Mouse (Mus musculus): ENCODE measurements around the gene Dusp11. TPM values are rescaled to one million over a fixed set of nuclear protein-coding genes. Genes with fewer than 3 reads are reported as not detected.

The Dusp11 gene
- 9.8 and 13.4 TPM in 2 replicates for polyA plus RNA-seq (2021; fragmentation: Nextera tagmentation)
- long read RNA-seq, experiment 1, full-length matches to known transcripts, result 1 of 7 reads
- long read RNA-seq, experiment 1, partial matches to known transcripts, result 2 of 7 reads
- long read RNA-seq, experiment 1, other reads (novel, unspliced or antisense), result 4 of 7 reads
- long read RNA-seq, experiment 2, full-length matches to known transcripts, result 10 of 26 reads
- long read RNA-seq, experiment 2, partial matches to known transcripts, result 1 of 26 reads
- long read RNA-seq, experiment 2, other reads (novel, unspliced or antisense), result 15 of 26 reads

DNA sequence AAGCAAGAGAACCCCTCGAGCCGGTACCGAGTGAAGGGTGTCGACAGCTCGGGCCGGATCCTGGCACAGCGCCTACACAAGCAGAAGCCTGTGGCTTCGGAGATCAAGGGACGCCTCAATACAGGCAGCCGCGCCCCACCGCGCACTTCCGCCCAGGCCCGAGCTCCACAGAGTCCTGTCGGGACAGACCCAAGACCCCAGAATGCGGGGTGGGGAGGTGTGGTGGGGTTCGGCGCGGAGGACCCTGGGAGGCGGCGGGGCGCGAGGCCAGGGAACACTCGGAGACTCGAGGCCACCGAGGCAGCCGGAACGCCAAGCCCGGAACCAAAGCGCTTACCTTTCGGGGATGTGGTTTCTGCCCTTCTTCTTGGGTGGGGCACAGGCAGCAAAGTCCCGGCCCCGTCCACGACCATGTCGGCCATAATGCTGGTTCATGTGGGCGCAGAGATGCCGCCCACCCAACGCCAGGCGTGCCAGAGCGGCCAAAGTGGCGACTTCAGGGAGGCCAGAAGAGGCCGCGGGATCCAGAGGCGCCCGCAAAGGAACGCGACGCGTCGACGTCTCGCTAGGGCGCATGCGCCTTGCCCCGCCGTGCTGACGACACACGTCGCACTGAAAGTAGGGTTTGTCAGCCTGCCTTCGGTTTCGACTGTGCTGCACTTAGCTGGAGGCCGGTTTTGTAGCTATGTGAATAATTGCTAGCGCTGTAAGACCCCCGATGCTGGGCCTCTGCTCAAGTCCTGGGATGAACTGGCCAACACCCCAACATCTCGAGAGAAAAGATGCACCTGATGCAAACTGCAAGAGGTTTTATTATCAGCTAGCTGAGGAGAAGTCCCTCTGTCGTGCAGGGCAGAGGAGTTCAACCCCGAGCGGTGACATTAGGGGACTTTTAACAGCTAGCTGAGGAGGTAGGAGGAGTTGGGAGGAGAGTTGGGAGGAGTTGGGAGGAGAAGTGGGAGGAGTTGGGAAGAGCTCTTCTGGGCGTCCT, at the start of gene Dusp11:
Gene Dusp11, minus strand, starts transcription at position 567 of the 991 bp plus-strand sequence.

DNA sequence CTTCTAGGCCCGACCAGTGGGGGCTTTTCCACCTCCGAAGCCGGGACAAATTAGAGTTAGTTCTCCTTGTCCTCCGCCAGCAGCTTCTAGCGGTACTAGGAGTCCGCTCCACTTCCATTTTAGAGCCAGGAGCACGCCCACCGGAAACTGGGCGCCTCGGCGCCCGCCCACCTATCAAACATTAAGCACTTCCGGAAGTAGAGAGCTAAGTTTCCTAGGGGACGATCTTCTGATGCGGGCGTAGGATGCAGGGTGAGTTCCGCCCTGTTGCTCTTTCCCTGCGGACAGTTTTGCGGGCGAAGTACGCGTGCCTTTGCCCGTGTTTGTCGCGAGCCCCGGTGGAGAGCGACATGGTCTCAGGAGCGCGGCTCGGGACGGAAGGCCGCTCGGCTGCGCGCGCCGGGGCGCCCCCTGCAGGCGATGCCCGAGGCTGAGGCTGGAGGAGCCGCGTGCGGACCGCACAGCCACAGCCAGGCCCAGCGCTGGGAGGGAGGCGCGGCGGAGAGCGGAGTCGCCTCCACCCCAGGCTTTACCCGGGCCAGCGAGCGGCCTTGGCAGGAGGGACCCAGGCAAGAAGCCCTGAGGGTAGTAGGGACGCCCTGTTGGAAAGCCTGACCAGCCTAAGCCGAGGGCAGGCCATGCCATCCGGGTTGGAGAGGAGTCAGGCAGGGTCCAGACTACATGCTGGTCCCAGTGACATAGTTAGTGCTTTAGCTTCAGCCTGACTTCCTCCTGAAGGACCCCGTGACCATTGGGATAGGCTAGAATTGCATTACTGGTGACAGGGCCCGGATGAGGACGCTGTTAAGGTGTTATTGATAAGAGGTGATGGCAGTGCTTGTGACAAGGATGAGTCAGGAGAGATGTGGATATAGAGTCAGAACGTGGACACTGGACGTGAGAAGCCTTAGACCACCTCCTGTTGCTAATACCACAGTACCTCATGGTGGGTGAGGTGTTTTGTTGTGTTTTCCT, 45.6 kb downstream of the Dusp11 start, which contains the start of gene Nat8f1:
Gene Nat8f1, minus strand, starts transcription at position 149 of the 975 bp plus-strand sequence.

GRCm38 (mm10) chr6:85911587-85911986, 49.9 kb downstream of the Dusp11 start, which contains the start of gene Tprkb:
TSS of gene Tprkb (plus strand) at chr6:85911865.

GRCm38 (mm10) chr6:85904642-85905061, 56.8 kb downstream of the Dusp11 start, which contains the start of gene Nat8f4:
TSS of gene Nat8f4 (minus strand) at chr6:85904884.

Other genes starting within 250 kb of the Dusp11 start
- gene Nat8f7, start 248.5 kb downstream of the Dusp11 start, polyA plus RNA-seq (2021; fragmentation: Nextera tagmentation), result 0.30 and 0.79 TPM in 2 replicates
- gene Nat8f3, start 195.9 kb downstream of the Dusp11 start, polyA plus RNA-seq (2021; fragmentation: Nextera tagmentation), result 2.8 and 4.4 TPM in 2 replicates
- gene Nat8f6, start 140.7 kb downstream of the Dusp11 start, polyA plus RNA-seq (2021; fragmentation: Nextera tagmentation), result 0.19 and 0.25 TPM in 2 replicates
- gene Nat8f5, start 140.7 kb downstream of the Dusp11 start, polyA plus RNA-seq (2021; fragmentation: Nextera tagmentation), result 4.5 and 6.4 TPM in 2 replicates
- 2.3 and 3.8 TPM in 2 replicates for gene Nat8, start 129.6 kb downstream of the Dusp11 start, polyA plus RNA-seq (2021; fragmentation: Nextera tagmentation)
- gene Nat8f2, start 92.5 kb downstream of the Dusp11 start, polyA plus RNA-seq (2021; fragmentation: Nextera tagmentation), result 0.04 and 0.13 TPM in 2 replicates
- 11.0 and 12.8 TPM in 2 replicates for gene Nat8f4, start 56.8 kb downstream of the Dusp11 start, polyA plus RNA-seq (2021; fragmentation: Nextera tagmentation)
- 109 and 129 TPM in 2 replicates for gene Tprkb, start 49.8 kb downstream of the Dusp11 start, polyA plus RNA-seq (2021; fragmentation: Nextera tagmentation)
- gene Nat8f1, start 46.0 kb downstream of the Dusp11 start, polyA plus RNA-seq (2021; fragmentation: Nextera tagmentation), result 27.8 and 45.0 TPM in 2 replicates
- gene Figla, start 54.5 kb upstream of the Dusp11 start, polyA plus RNA-seq (2021; fragmentation: Nextera tagmentation), result not detected in 2 replicates
- 75.0 and 86.8 TPM in 2 replicates for gene Add2, start 67.0 kb upstream of the Dusp11 start, polyA plus RNA-seq (2021; fragmentation: Nextera tagmentation)
- 12.8 and 14.8 TPM in 2 replicates for gene Tgfa, start 233.6 kb upstream of the Dusp11 start, polyA plus RNA-seq (2021; fragmentation: Nextera tagmentation)